Mouse (Mus musculus): Measurements from ENCODE around the gene St7.

GRCm38 (mm10) chr6:17925267-17925666 lies 232.5 kb downstream of the St7 start:
- peak; percentile 65 for TF ChIP-seq CTCF (conservative IDR thresholded peaks at IDR 0.05; ENCODE audit: low read length)
- TF ChIP-seq NANOG (IDR thresholded peaks at IDR 0.05; ENCODE audit: borderline replicate concordance, low read length) = no peak
- TF ChIP-seq POU5F1 (IDR thresholded peaks at IDR 0.05; ENCODE audit: borderline replicate concordance, low read length) = no peak

Measured in E14TG2a.4 (cell line).